Mouse (Mus musculus) kidney, adult 2 months (tissue): Measurements from ENCODE around the gene Ube2e2.

Experiments
- CTCF ChIP-seq: fragments of 200-500 bp; conservative IDR thresholded peaks from 2 replicates; pipeline ENCODE4 v1.5.1; 2011; ENCODE audit warnings: low read depth, mild to moderate bottlenecking, control low read depth, low read length, moderate library complexity, mixed read lengths; ENCODE audit not compliant: insufficient read depth, insufficient read length
- POLR2A ChIP-seq: fragments of 200-500 bp; IDR thresholded peaks from one replicate; pipeline ENCODE4 v1.6.1; 2011; ENCODE audit warnings: low read depth, low read length, control low read depth

- TF ChIP-seq POLR2A (no peak), CTCF (no peak)
Measured at GRCm38 (mm10) chr14:18889571-18889970, 4.5 kb downstream of the Ube2e2 start.
